Mouse (Mus musculus) CD4-positive, CD25-positive, alpha-beta regulatory T cell, adult 2 months (primary cell): ENCODE measurements at regions not wholly inside any gene's neighbourhood (a gene's known extent, or its start where the extent isn't known, plus 50 kb on each side); places are given as distances from the start of the nearest gene placed in this dataset.

Experiments
- DNase-seq: peaks from one replicate; pipeline ENCODE4 v3.0.0-alpha.2; 2012; ENCODE audit warnings: low read depth, low spot score

DNA sequence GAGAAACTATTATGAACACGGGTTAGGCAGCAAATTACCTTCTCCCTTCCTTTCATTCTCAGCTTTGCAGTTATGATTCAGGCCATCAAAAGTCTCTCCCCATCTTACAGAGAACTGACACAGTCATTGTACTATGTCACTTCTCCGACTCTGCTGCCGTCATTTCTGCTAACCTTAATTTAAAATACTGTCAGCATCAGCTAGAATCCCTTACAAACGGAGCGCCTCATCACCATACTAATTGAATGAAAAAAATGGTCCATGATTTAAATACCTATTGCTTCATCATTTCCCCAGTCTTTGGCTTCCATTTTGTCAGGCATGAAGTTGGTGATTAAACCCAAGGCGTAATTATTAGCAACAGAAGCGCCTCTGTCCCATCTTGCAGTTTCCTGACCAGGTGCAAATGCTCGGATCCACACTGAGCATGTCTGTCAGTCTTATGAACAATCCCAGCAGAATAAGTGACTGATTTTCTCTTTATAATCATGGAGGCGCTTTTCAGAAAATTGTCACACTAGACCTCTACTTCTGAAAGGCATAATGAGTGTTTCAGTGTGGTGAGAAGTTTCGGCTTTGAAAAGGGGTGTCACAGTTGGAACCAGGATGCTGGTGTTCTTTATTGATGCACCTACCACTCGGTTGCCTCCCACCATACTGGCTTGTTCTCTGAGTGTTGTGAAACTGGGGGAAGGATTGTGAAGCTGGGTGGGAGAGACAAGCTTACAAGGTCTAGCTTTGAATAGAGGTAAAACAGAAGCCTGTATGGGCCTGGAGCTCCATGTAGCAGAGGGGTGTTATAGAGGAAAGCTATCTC lies 52.4 kb upstream of the Npy start:
- DNase-seq = no peak
